Mouse (Mus musculus) liver, postnatal 0 days (tissue): Measurements from ENCODE around the gene Washc4. TPM values are rescaled to one million over a fixed set of nuclear protein-coding genes. Genes with fewer than 3 reads are reported as not detected.
"Not testable (repeated sequence)": the region's sequence is repeated elsewhere in the genome, so short reads cannot be mapped to it uniquely, and the experiment has no call there.

Experiments
- ATAC-seq: fragments of 200-750 bp; cut with Nextera tagmentation; 2 replicates; pipeline ENCODE4 v1.8.0; 2017; ENCODE audit warnings: mild to moderate bottlenecking, moderate library complexity
- DNase-seq: peaks from one replicate; pipeline ENCODE4 v3.0.0-alpha.2; 2016
- H3K27ac ChIP-seq: fragments of 300-500 bp; sonication (generic); 2 replicates; pipeline ENCODE4 v1.5.1; 2014; ENCODE audit warnings: antibody characterized with exemption, moderate library complexity, mild to moderate bottlenecking, low read depth
- H3K27me3 ChIP-seq: fragments of 300-500 bp; sonication (generic); 2 replicates; pipeline ENCODE4 v1.6.1; 2014; ENCODE audit warnings: low read length, control low read depth, mixed read lengths; ENCODE audit not compliant: insufficient read depth
- H3K36me3 ChIP-seq: fragments of 300-500 bp; sonication (generic); replicated peaks from 2 replicates; pipeline ENCODE4 v1.6.1; 2014; ENCODE audit warnings: mild to moderate bottlenecking, control low read depth, low read length, moderate library complexity, mixed read lengths; ENCODE audit not compliant: insufficient read depth
- H3K4me1 ChIP-seq: fragments of 300-500 bp; sonication (generic); 2 replicates; pipeline ENCODE4 v1.6.1; 2014; ENCODE audit warnings: antibody characterized with exemption, mild to moderate bottlenecking, control low read depth; ENCODE audit not compliant: insufficient read depth
- H3K4me2 ChIP-seq: fragments of 300-500 bp; sonication (generic); 2 replicates; pipeline ENCODE4 v1.6.1; 2014; ENCODE audit warnings: low read depth, mild to moderate bottlenecking, low read length, moderate library complexity, mixed read lengths
- H3K4me3 ChIP-seq: fragments of 300-500 bp; sonication (generic); 2 replicates; pipeline ENCODE4 v1.5.1; 2014; ENCODE audit warnings: low read depth, low read length
- H3K9ac ChIP-seq: fragments of 300-500 bp; sonication (generic); replicated peaks from 2 replicates; pipeline ENCODE4 v1.6.1; 2014; ENCODE audit warnings: mild to moderate bottlenecking, moderate library complexity
- H3K9me3 ChIP-seq: fragments of 300-500 bp; sonication (generic); 2 replicates; pipeline ENCODE4 v1.6.1; 2016; ENCODE audit warnings: mild to moderate bottlenecking, control low read depth, low read length, mixed read lengths
- CTCF ChIP-seq: sonication (generic); IDR thresholded peaks from 2 replicates; pipeline ENCODE4 v1.5.1; 2016; ENCODE audit warnings: antibody characterized with exemption, low read depth
- EP300 ChIP-seq: IDR thresholded peaks from 2 replicates; pipeline ENCODE4 v1.6.1; 2016; ENCODE audit warnings: antibody characterized with exemption, low read depth, mild to moderate bottlenecking
- WGBS: fragments of 180-500 bp; shearing (Covaris S2); extraction: QIAGEN DNeasy Blood & Tissue Kit; methylation state at CpG from one replicate; pipeline ENCODE4 v1.1.7; 2014; ENCODE audit not compliant: insufficient replicate concordance; 5-methylcytosine and 5-hydroxymethylcytosine counted together
- polyA plus RNA-seq: library from polyadenylated mRNA; unstranded; fragments of >200 nt; fragmentation: Nextera tagmentation; extraction: Ambion mirVana; gene quantifications from 2 replicates; pipeline ENCODE4 v1.2.1, GENCODE M21; 2015

Washc4 gene
- 6.5 and 9.2 TPM in 2 replicates for polyA plus RNA-seq

DNA sequence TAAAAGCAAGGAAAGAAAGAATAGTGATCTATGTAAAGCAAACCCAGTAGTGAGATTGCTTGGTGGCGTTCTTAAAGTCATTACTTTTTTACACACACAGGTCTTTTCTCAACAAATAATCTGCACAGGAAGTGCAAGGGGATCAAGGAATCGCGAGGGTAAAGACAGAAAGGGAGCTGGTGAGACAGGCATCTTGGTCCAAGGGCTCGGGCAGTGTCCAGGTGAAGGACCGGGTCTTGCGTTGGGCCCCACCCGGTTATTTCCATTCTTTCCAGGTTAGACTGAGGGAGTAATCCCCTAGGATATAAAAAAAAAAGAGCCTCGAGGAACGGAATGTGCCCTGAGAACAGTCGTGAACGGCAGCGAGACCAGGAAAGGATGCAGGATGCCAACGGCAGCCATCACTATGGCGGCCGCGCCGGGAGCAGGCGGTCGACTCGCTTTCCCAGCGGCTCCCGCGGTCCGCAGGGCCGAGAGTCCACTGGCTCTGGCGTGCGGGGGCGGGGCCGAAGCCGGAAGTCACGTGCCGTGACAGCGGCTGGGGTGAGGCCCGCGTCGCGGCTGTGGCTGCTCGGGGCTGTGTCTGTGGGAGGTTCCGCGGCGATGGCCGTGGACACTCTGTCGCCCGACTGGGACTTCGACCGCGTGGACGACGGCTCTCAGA lies at the start of gene Washc4:
Gene Washc4, plus strand, starts transcription at position 314 of the 664 bp plus-strand sequence.
- no peaks in the 10 kb centered on the region for H3K9me3 ChIP-seq
- DNase-seq, result peak; percentile 96
- peaks cover 11% of the 10 kb centered on the region for H3K4me1 ChIP-seq
- H3K36me3 ChIP-seq, result no peaks in the 10 kb centered on the region; the same call in 1 of the 2 replicates
- peak; percentile 100 for ATAC-seq
- peak within 1 kb of the TSS; percentile 89 for H3K27ac ChIP-seq
- H3K27me3 ChIP-seq, result no peaks in the 10 kb centered on the region
- TF ChIP-seq CTCF, result no peak
- peak within 1 kb of the TSS; percentile 84 for H3K4me2 ChIP-seq
- peak within 1 kb of the TSS; percentile 82 for H3K9ac ChIP-seq
- 3% methylated on average over 49 of the region's 49 CpGs for WGBS
- peak within 1 kb of the TSS; percentile 84 for H3K4me3 ChIP-seq

- no peaks in the 10 kb centered on the region for H3K4me1 ChIP-seq
- no peaks in the 10 kb centered on the region for H3K27me3 ChIP-seq
- no peaks in the 10 kb centered on the region for H3K36me3 ChIP-seq
- H3K4me2 ChIP-seq, result no peak overlapping the region
- no peak overlapping the region for H3K4me3 ChIP-seq
- WGBS, result 81% methylated on average over 13 of the region's 13 CpGs
- no peak overlapping the region for H3K27ac ChIP-seq
- H3K9me3 ChIP-seq, result no peaks in the 10 kb centered on the region
- DNase-seq (no peak), ATAC-seq (no peak)
- TF ChIP-seq CTCF (no peak), EP300 (no peak)
- no peak overlapping the region for H3K9ac ChIP-seq
Measured at GRCm38 (mm10) chr10:83497321-83497720, 46.2 kb upstream of the Washc4 start.

- Histone ChIP-seq H3K4me1 (no peaks in the 10 kb centered on the region), H3K9me3 (no peaks in the 10 kb centered on the region), H3K27ac (no peak overlapping the region), H3K4me2 (no peak overlapping the region), H3K27me3 (no peaks in the 10 kb centered on the region), H3K9ac (no peak overlapping the region), H3K36me3 (no peaks in the 10 kb centered on the region), H3K4me3 (no peak overlapping the region)
- WGBS, result 50% methylated on average over 8 of the region's 8 CpGs
- no peak for DNase-seq
- TF ChIP-seq CTCF (peak; percentile 40), EP300 (no peak)
- no peak for ATAC-seq
Measured at GRCm38 (mm10) chr10:83508962-83509660, 34.4 kb upstream of the Washc4 start.

- H3K4me3 ChIP-seq, result no peak overlapping the region
- no peaks in the 10 kb centered on the region for H3K9me3 ChIP-seq
- DNase-seq (no peak), ATAC-seq (no peak)
- no peaks in the 10 kb centered on the region for H3K4me1 ChIP-seq
- no peak overlapping the region for H3K4me2 ChIP-seq
- H3K9ac ChIP-seq, result no peak overlapping the region
- no peak overlapping the region for H3K27ac ChIP-seq
- no peaks in the 10 kb centered on the region for H3K36me3 ChIP-seq
- no peak for TF ChIP-seq CTCF
- TF ChIP-seq EP300, result no peak
- WGBS, result 67% methylated on average over 5 of the region's 5 CpGs
- H3K27me3 ChIP-seq, result no peaks in the 10 kb centered on the region
Measured at GRCm38 (mm10) chr10:83511304-83511703, 32.2 kb upstream of the Washc4 start.

GRCm38 (mm10) chr10:83513736-83514135 lies 29.8 kb upstream of the Washc4 start:
- no peak for TF ChIP-seq EP300
- TF ChIP-seq CTCF, result no peak
- Histone ChIP-seq H3K36me3 (no peaks in the 10 kb centered on the region), H3K9me3 (no peaks in the 10 kb centered on the region), H3K4me2 (no peak overlapping the region), H3K4me3 (no peak overlapping the region), H3K9ac (no peak overlapping the region), H3K4me1 (no peaks in the 10 kb centered on the region), H3K27me3 (no peaks in the 10 kb centered on the region), H3K27ac (no peak overlapping the region)
- no peak for DNase-seq
- 81% methylated on average over 8 of the region's 8 CpGs for WGBS
- ATAC-seq, result no peak

- Histone ChIP-seq H3K27me3 (no peaks in the 10 kb centered on the region), H3K27ac (no peak overlapping the region), H3K4me3 (no peak overlapping the region), H3K4me2 (no peak overlapping the region), H3K36me3 (no peaks in the 10 kb centered on the region), H3K9ac (no peak overlapping the region), H3K9me3 (no peaks in the 10 kb centered on the region), H3K4me1 (no peaks in the 10 kb centered on the region)
- ATAC-seq (no peak), DNase-seq (no peak)
- no peak for TF ChIP-seq EP300
- TF ChIP-seq CTCF, result peak; percentile 42
- 85% methylated on average over 4 of the region's 4 CpGs for WGBS
Measured at GRCm38 (mm10) chr10:83520990-83521389, 22.6 kb upstream of the Washc4 start.

DNA sequence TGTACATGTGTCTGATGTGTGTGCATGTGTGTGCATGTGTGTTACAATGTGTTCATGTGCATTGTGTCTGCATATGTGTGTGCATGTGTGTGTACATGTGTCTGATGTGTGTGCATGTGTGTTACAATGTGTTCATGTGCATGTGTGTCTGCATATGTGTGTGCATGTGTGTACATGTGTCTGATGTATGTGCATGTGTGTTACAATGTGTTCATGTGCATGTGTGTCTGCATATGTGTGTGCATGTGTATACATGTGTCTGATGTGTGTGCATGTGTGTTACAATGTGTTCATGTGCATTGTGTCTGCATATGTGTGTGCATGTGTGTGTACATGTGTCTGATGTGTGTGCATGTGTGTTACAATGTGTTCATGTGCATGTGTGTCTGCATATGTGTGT lies 19.3 kb upstream of the Washc4 start:
- not testable (repeated sequence) for H3K27me3 ChIP-seq, H3K4me1 ChIP-seq, H3K36me3 ChIP-seq, DNase-seq, H3K27ac ChIP-seq, H3K4me2 ChIP-seq, H3K4me3 ChIP-seq, ATAC-seq, H3K9me3 ChIP-seq, H3K9ac ChIP-seq
